Mouse (Mus musculus): ENCODE measurements around the gene Gna11.

Gna11 gene

GRCm38 (mm10) chr10:81565257-81566228 is 20.6 kb upstream of the Gna11 start:
- no peak for DNase-seq (ENCODE audit: low read depth in 1 of 2, low spot score in 2 of 2)

- no peak for DNase-seq (ENCODE audit: low read depth in 1 of 2, low spot score in 2 of 2)
These were observed 19.7 kb upstream of the Gna11 start for GRCm38 (mm10) chr10:81564734-81565133.

GRCm38 (mm10) chr10:81564216-81564615 is 19.2 kb upstream of the Gna11 start:
- no peak for DNase-seq (ENCODE audit: low read depth in 1 of 2, low spot score in 2 of 2)

GRCm38 (mm10) chr10:81563481-81563880 is 18.5 kb upstream of the Gna11 start:
- DNase-seq (ENCODE audit: low read depth in 1 of 2, low spot score in 2 of 2): no peak

GRCm38 (mm10) chr10:81562411-81562810 is 17.4 kb upstream of the Gna11 start:
- DNase-seq (ENCODE audit: low read depth in 1 of 2, low spot score in 2 of 2): no peak

- no peak for DNase-seq (ENCODE audit: low read depth in 1 of 2, low spot score in 2 of 2)
These were observed 15.9 kb upstream of the Gna11 start for GRCm38 (mm10) chr10:81560719-81561459.

GRCm38 (mm10) chr10:81559627-81560539 is 14.9 kb upstream of the Gna11 start:
- no peak for DNase-seq (ENCODE audit: low read depth in 1 of 2, low spot score in 2 of 2)

GRCm38 (mm10) chr10:81559163-81559626 is 14.2 kb upstream of the Gna11 start, which contains the start of gene Aes:
Gene Aes, plus strand, starts transcription at chr10:81559488.
- no peak for DNase-seq (ENCODE audit: low read depth in 1 of 2, low spot score in 2 of 2)

- DNase-seq (ENCODE audit: low read depth in 1 of 2, low spot score in 2 of 2): no peak
These were observed 12.5 kb upstream of the Gna11 start for GRCm38 (mm10) chr10:81557491-81557890.

- DNase-seq (ENCODE audit: low read depth in 1 of 2, low spot score in 2 of 2): no peak
These were observed 11.3 kb upstream of the Gna11 start for GRCm38 (mm10) chr10:81556282-81556681.

- no peak for DNase-seq (ENCODE audit: low read depth in 1 of 2, low spot score in 2 of 2)
These were observed 9.1 kb upstream of the Gna11 start for GRCm38 (mm10) chr10:81553807-81554755.

- DNase-seq (ENCODE audit: low read depth in 1 of 2, low spot score in 2 of 2): no peak
These were observed 8.2 kb upstream of the Gna11 start for GRCm38 (mm10) chr10:81553232-81553631.

- peak in 1 of 2 experiments; percentile 47 for DNase-seq (ENCODE audit: low read depth in 1 of 2, low spot score in 2 of 2)
These were observed 6.7 kb upstream of the Gna11 start for GRCm38 (mm10) chr10:81551597-81552102.

- no peak for DNase-seq (ENCODE audit: low read depth in 1 of 2, low spot score in 2 of 2)
These were observed 5.3 kb upstream of the Gna11 start for GRCm38 (mm10) chr10:81550257-81550656.

GRCm38 (mm10) chr10:81548944-81549343 is 4.0 kb upstream of the Gna11 start:
- no peak for DNase-seq (ENCODE audit: low read depth in 1 of 2, low spot score in 2 of 2)

GRCm38 (mm10) chr10:81546788-81547571 is 2.0 kb upstream of the Gna11 start:
- no peak for DNase-seq (ENCODE audit: low read depth in 1 of 2, low spot score in 2 of 2)

GRCm38 (mm10) chr10:81546332-81546731 is 1.3 kb upstream of the Gna11 start:
- DNase-seq (ENCODE audit: low read depth in 1 of 2, low spot score in 2 of 2): no peak

- DNase-seq (ENCODE audit: low read depth in 1 of 2, low spot score in 2 of 2): no peak
These were observed 462 bp downstream of the Gna11 start for GRCm38 (mm10) chr10:81544296-81545160.
